In the genomic region with DNA sequence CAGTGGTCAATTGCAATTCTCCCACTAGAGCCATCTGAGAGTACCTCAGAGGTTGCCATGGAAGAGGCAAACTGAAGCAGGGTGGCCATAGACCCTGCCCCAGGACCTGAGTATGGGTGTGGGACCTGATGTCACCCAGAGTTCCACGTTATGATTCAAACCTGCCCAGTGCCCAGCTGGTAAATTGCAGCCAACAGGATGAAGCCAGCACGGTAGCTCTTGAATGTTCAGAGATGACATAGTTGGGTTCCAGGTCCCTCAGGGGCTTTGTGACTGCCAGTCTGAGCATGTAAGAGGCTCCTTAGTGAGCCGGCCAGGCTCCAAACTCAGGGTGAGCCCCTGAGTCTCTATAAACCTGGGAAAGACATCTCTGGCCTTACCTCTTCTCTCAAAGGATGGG, we compare ENCODE assay signal across 10 mouse cellular contexts. TPM values are rescaled to one million over a fixed set of nuclear protein-coding genes. Genes with fewer than 3 reads are reported as not detected.
DNase-seq lines count a peak whose midpoint lies in the region; ATAC-seq and TF ChIP-seq lines count a peak whose summit lies in the region.
"Had no signal": no experiment of that assay in that cellular context is flagged by ENCODE, and none has a peak within 500 bp of the region (broad histone marks: within the 10 kb centered on the region; RNA-seq: fewer than 3 reads in every experiment).

No protein-coding gene starts in this region.

- no peaks in the 10 kb centered on the region for H3K36me3 ChIP-seq in heart, embryonic 15.5 days
- no peaks in the 10 kb centered on the region for H3K36me3 ChIP-seq in midbrain, embryonic 10.5 days
- H3K36me3 ChIP-seq in midbrain, embryonic 15.5 days (replicated peaks) = no peaks in the 10 kb centered on the region
- H3K36me3 ChIP-seq in intestine, postnatal 0 days (ENCODE audit: control insufficient read depth, insufficient read depth) = no peaks in the 10 kb centered on the region

- 0 out of 2 replicates have a peak overlapping the region, but pooled peaks have one; percentile 16 for H3K9ac ChIP-seq in heart, embryonic 15.5 days
- H3K9ac ChIP-seq in midbrain, embryonic 15.5 days = no peak overlapping the region
- no peak overlapping the region for H3K9ac ChIP-seq in intestine, postnatal 0 days (ENCODE audit: low read depth, low read length)

- no peak for TF ChIP-seq CTCF in intestine, postnatal 0 days (IDR thresholded peaks at IDR 0.05; ENCODE audit: low read depth)

- no peaks in the 10 kb centered on the region for H3K27me3 ChIP-seq in heart, embryonic 15.5 days
- H3K27me3 ChIP-seq in midbrain, embryonic 10.5 days (ENCODE audit: low read depth, poor library complexity, severe bottlenecking) = no peaks in the 10 kb centered on the region
- no peaks in the 10 kb centered on the region for H3K27me3 ChIP-seq in midbrain, embryonic 15.5 days (replicated peaks)
- no peaks in the 10 kb centered on the region for H3K27me3 ChIP-seq in intestine, postnatal 0 days (replicated peaks; ENCODE audit: control insufficient read depth, insufficient read depth, low read length)

- intact Hi-C loops in heart, postnatal 10 days (cut with DNase I) = no loop called here

- 39% methylated on average over 3 of the region's 3 CpGs for WGBS in heart, embryonic 15.5 days
- 77% methylated on average over 3 of the region's 3 CpGs for WGBS in midbrain, embryonic 10.5 days
- 70% methylated on average over 3 of the region's 3 CpGs for WGBS in midbrain, embryonic 15.5 days
- 61% methylated on average over 3 of the region's 3 CpGs for WGBS in intestine, postnatal 0 days

- no peak for ATAC-seq in heart, embryonic 15.5 days (replicated peaks; ENCODE audit: insufficient number of reproducible peaks, insufficient read depth, low FRiP score, low read depth)
- no peak for ATAC-seq in midbrain, embryonic 15.5 days (replicated peaks)
- ATAC-seq in intestine, postnatal 0 days = no peak
- ATAC-seq: CD4-positive, CD25-positive, alpha-beta regulatory T cell, adult 4 months had no signal

- H3K9me3 ChIP-seq in heart, embryonic 15.5 days (replicated peaks) = no peaks in the 10 kb centered on the region
- no peaks in the 10 kb centered on the region for H3K9me3 ChIP-seq in midbrain, embryonic 10.5 days (replicated peaks)
- H3K9me3 ChIP-seq in midbrain, embryonic 15.5 days = no peaks in the 10 kb centered on the region
- no peaks in the 10 kb centered on the region for H3K9me3 ChIP-seq in intestine, postnatal 0 days (ENCODE audit: control insufficient read depth)

- H3K4me1 ChIP-seq in heart, embryonic 15.5 days (replicated peaks) = peaks cover 58% of the 10 kb centered on the region
- peaks cover 45% of the 10 kb centered on the region for H3K4me1 ChIP-seq in midbrain, embryonic 10.5 days
- H3K4me1 ChIP-seq in midbrain, embryonic 15.5 days = peaks cover 18% of the 10 kb centered on the region
- 0 out of 2 replicates have a peak, but pooled peaks cover 17% of the 10 kb centered on the region for H3K4me1 ChIP-seq in intestine, postnatal 0 days (replicated peaks; ENCODE audit: control insufficient read depth, insufficient read depth, low read length)

- 0 out of 2 replicates have a peak overlapping the region, but pooled peaks have one; percentile 24 for H3K4me2 ChIP-seq in heart, embryonic 15.5 days
- H3K4me2 ChIP-seq in midbrain, embryonic 15.5 days = no peak overlapping the region
- H3K4me2 ChIP-seq in intestine, postnatal 0 days (replicated peaks; ENCODE audit: low read depth) = no peak overlapping the region

- DNase-seq in heart, postnatal 10 days = no peak
- DNase-seq in midbrain, embryonic 10.5 days (ENCODE audit: low spot score) = no peak
- no peak for DNase-seq in right cerebral cortex, postnatal 14 days
- DNase-seq in thymus, postnatal 0 days (ENCODE audit: low spot score) = no peak
- DNase-seq: cerebellum, adult 2 months had no signal

- H3K4me3 ChIP-seq in heart, embryonic 15.5 days = no peak overlapping the region
- H3K4me3 ChIP-seq in midbrain, embryonic 10.5 days = no peak overlapping the region
- H3K4me3 ChIP-seq in midbrain, embryonic 15.5 days = no peak overlapping the region
- H3K4me3 ChIP-seq in intestine, postnatal 0 days (ENCODE audit: low read depth, low read length) = no peak overlapping the region
- H3K4me3 ChIP-seq: left cerebral cortex, adult 2 months had no signal

- H3K27ac ChIP-seq in heart, embryonic 15.5 days = peak overlapping the region; percentile 86
- H3K27ac ChIP-seq in midbrain, embryonic 10.5 days (replicated peaks) = 0 out of 2 replicates have a peak overlapping the region, but pooled peaks have one; percentile 57
- H3K27ac ChIP-seq in midbrain, embryonic 15.5 days = no peak overlapping the region
- 0 out of 2 replicates have a peak overlapping the region, but pooled peaks have one; percentile 50 for H3K27ac ChIP-seq in intestine, postnatal 0 days (ENCODE audit: low read depth, low read length)
- H3K27ac ChIP-seq: left cerebral cortex, adult 2 months had no signal

RNA-seq across cellular contexts. Expression of a gene that starts 25.0 kb away (rescaled TPM):
- 11.5 and 13.9 TPM in 2 replicates for polyA plus RNA-seq in heart, embryonic 15.5 days (2015; fragmentation: Nextera tagmentation; extraction: Ambion mirVana)
- total RNA-seq in heart, postnatal 10 days (2021) = 10 to 100 TPM; 40.3 to 43.3 TPM
- 5.8 and 8.2 TPM in 2 replicates for polyA plus RNA-seq in midbrain, embryonic 10.5 days (2016; fragmentation: Nextera tagmentation; extraction: Ambion mirVana)
- polyA plus RNA-seq in midbrain, embryonic 15.5 days (2015; fragmentation: Nextera tagmentation; extraction: Ambion mirVana) = 2.7 and 3.3 TPM in 2 replicates
- 4.4 and 7.3 TPM in 2 replicates for polyA plus RNA-seq in intestine, postnatal 0 days (2015; fragmentation: Nextera tagmentation; extraction: Ambion mirVana)
- 5.2 and 6.9 TPM in 2 replicates for polyA plus RNA-seq in thymus, postnatal 0 days (2015; fragmentation: Nextera tagmentation; extraction: Ambion mirVana)

RNA-seq across cellular contexts. Expression of a gene that starts 41.7 kb away (rescaled TPM):
- polyA plus RNA-seq in heart, embryonic 15.5 days (2015; fragmentation: Nextera tagmentation; extraction: Ambion mirVana) = 24.5 and 28.4 TPM in 2 replicates
- 10 to 100 TPM in 1 of 2 experiments, 1 to 10 TPM in 1; 9.7 to 14.0 TPM for total RNA-seq in heart, postnatal 10 days (2021)
- polyA plus RNA-seq in midbrain, embryonic 10.5 days (2016; fragmentation: Nextera tagmentation; extraction: Ambion mirVana) = 63.2 and 70.9 TPM in 2 replicates
- polyA plus RNA-seq in midbrain, embryonic 15.5 days (2015; fragmentation: Nextera tagmentation; extraction: Ambion mirVana) = 7.0 and 8.2 TPM in 2 replicates
- 13.3 and 14.0 TPM in 2 replicates for polyA plus RNA-seq in intestine, postnatal 0 days (2015; fragmentation: Nextera tagmentation; extraction: Ambion mirVana)
- polyA plus RNA-seq in thymus, postnatal 0 days (2015; fragmentation: Nextera tagmentation; extraction: Ambion mirVana) = 50.6 and 51.1 TPM in 2 replicates

RNA-seq across cellular contexts. Expression of a gene that starts 50.1 kb away (rescaled TPM):
- 23.0 and 25.6 TPM in 2 replicates for polyA plus RNA-seq in heart, embryonic 15.5 days (2015; fragmentation: Nextera tagmentation; extraction: Ambion mirVana)
- total RNA-seq in heart, postnatal 10 days (2021) = 10 to 100 TPM in 1 of 2 experiments, 1 to 10 TPM in 1; 9.6 to 14.1 TPM
- polyA plus RNA-seq in midbrain, embryonic 10.5 days (2016; fragmentation: Nextera tagmentation; extraction: Ambion mirVana) = 71.5 and 72.6 TPM in 2 replicates
- 80.0 and 80.4 TPM in 2 replicates for polyA plus RNA-seq in midbrain, embryonic 15.5 days (2015; fragmentation: Nextera tagmentation; extraction: Ambion mirVana)
- 22.4 and 26.4 TPM in 2 replicates for polyA plus RNA-seq in intestine, postnatal 0 days (2015; fragmentation: Nextera tagmentation; extraction: Ambion mirVana)
- 72.9 and 75.3 TPM in 2 replicates for polyA plus RNA-seq in thymus, postnatal 0 days (2015; fragmentation: Nextera tagmentation; extraction: Ambion mirVana)

RNA-seq across cellular contexts. Expression of a gene that starts 50.2 kb away (rescaled TPM):
- 37.0 and 44.4 TPM in 2 replicates for polyA plus RNA-seq in heart, embryonic 15.5 days (2015; fragmentation: Nextera tagmentation; extraction: Ambion mirVana)
- total RNA-seq in heart, postnatal 10 days (2021) = 10 to 100 TPM; 28.2 to 32.0 TPM
- polyA plus RNA-seq in midbrain, embryonic 10.5 days (2016; fragmentation: Nextera tagmentation; extraction: Ambion mirVana) = 31.7 and 35.6 TPM in 2 replicates
- polyA plus RNA-seq in midbrain, embryonic 15.5 days (2015; fragmentation: Nextera tagmentation; extraction: Ambion mirVana) = 34.3 and 41.5 TPM in 2 replicates
- polyA plus RNA-seq in intestine, postnatal 0 days (2015; fragmentation: Nextera tagmentation; extraction: Ambion mirVana) = 22.7 and 22.8 TPM in 2 replicates
- 98.0 and 108 TPM in 2 replicates for polyA plus RNA-seq in thymus, postnatal 0 days (2015; fragmentation: Nextera tagmentation; extraction: Ambion mirVana)

RNA-seq across cellular contexts. Expression of a gene that starts 50.6 kb away (rescaled TPM):
- 163 and 208 TPM in 2 replicates for polyA plus RNA-seq in heart, embryonic 15.5 days (2015; fragmentation: Nextera tagmentation; extraction: Ambion mirVana)
- total RNA-seq in heart, postnatal 10 days (2021) = 10 to 100 TPM; 37.9 to 41.8 TPM
- 241 and 278 TPM in 2 replicates for polyA plus RNA-seq in midbrain, embryonic 10.5 days (2016; fragmentation: Nextera tagmentation; extraction: Ambion mirVana)
- polyA plus RNA-seq in midbrain, embryonic 15.5 days (2015; fragmentation: Nextera tagmentation; extraction: Ambion mirVana) = 166 and 173 TPM in 2 replicates
- 676 and 681 TPM in 2 replicates for polyA plus RNA-seq in intestine, postnatal 0 days (2015; fragmentation: Nextera tagmentation; extraction: Ambion mirVana)
- 173 and 174 TPM in 2 replicates for polyA plus RNA-seq in thymus, postnatal 0 days (2015; fragmentation: Nextera tagmentation; extraction: Ambion mirVana)
